ENCODE assay signal across 10 mouse cellular contexts in the genomic region with DNA sequence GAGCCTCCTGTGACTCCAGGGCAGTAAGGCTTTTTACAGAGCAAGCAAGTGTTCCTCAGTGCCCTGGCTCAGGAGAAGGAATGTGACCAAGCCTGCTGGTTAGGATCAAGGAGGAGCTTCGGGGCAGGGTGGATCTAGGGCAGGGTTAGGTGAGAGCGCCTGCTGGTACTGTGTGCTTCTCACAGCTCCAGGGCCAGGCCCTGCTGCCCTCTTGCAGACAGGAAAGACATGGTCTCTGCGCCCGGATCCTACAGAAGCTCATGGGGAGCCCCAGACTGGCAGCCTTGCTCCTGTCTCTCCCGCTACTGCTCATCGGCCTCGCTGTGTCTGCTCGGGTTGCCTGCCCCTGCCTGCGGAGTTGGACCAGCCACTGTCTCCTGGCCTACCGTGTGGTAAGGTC. TPM values are rescaled to one million over a fixed set of nuclear protein-coding genes. Genes with fewer than 3 reads are reported as not detected.
DNase-seq lines count a peak whose midpoint lies in the region; ATAC-seq and TF ChIP-seq lines count a peak whose summit lies in the region.
"Had no signal": no experiment of that assay in that cellular context is flagged by ENCODE, and none has a peak within 500 bp of the region (broad histone marks: within the 10 kb centered on the region; RNA-seq: fewer than 3 reads in every experiment).

No protein-coding gene starts in this region.

- peak; percentile 38 for DNase-seq in embryonic facial prominence, embryonic 10.5 days (ENCODE audit: low spot score)
- DNase-seq in kidney, postnatal 4 days = peak; percentile 26 to 51
- DNase-seq in thymus, postnatal 14 days = peak; percentile 45
- no peak for DNase-seq in gastrocnemius, adult 2 months
- DNase-seq in heart, adult 8-10 months (ENCODE audit: low spot score) = no peak
- no peak for DNase-seq in neural tube, embryonic 10.5 days (ENCODE audit: extremely low spot score, low spot score)

- no peaks in the 10 kb centered on the region for H3K27me3 ChIP-seq in heart, embryonic 16.5 days (ENCODE audit: control insufficient read depth, insufficient read depth, low read length)
- no peaks in the 10 kb centered on the region for H3K27me3 ChIP-seq in heart, embryonic 11.5 days (ENCODE audit: control insufficient read depth, insufficient read depth, low read length)
- no peaks in the 10 kb centered on the region for H3K27me3 ChIP-seq in embryonic facial prominence, embryonic 10.5 days (replicated peaks; ENCODE audit: low read depth, poor library complexity, severe bottlenecking)

- no peaks in the 10 kb centered on the region for H3K9me3 ChIP-seq in heart, embryonic 16.5 days (replicated peaks; ENCODE audit: control insufficient read depth, low read length)
- no peaks in the 10 kb centered on the region for H3K9me3 ChIP-seq in heart, embryonic 11.5 days (replicated peaks; ENCODE audit: control insufficient read depth, low read length)
- no peaks in the 10 kb centered on the region for H3K9me3 ChIP-seq in embryonic facial prominence, embryonic 10.5 days

- H3K4me1 ChIP-seq in heart, embryonic 16.5 days (ENCODE audit: control insufficient read depth, insufficient read depth, low read length) = no peaks in the 10 kb centered on the region
- H3K4me1 ChIP-seq in heart, embryonic 11.5 days (ENCODE audit: control insufficient read depth, insufficient read depth, low read length) = no peaks in the 10 kb centered on the region
- H3K4me1 ChIP-seq in embryonic facial prominence, embryonic 10.5 days = peaks cover 15% of the 10 kb centered on the region

- no peaks in the 10 kb centered on the region for H3K36me3 ChIP-seq in heart, embryonic 16.5 days (ENCODE audit: control insufficient read depth, insufficient read depth)
- no peaks in the 10 kb centered on the region for H3K36me3 ChIP-seq in heart, embryonic 11.5 days (ENCODE audit: control insufficient read depth, insufficient read depth, low read length)
- H3K36me3 ChIP-seq in embryonic facial prominence, embryonic 10.5 days (replicated peaks) = no peaks in the 10 kb centered on the region

- no peak overlapping the region for H3K4me3 ChIP-seq in heart, embryonic 16.5 days (ENCODE audit: low read length)
- no peak overlapping the region for H3K4me3 ChIP-seq in heart, embryonic 11.5 days (ENCODE audit: low read depth, low read length)
- H3K4me3 ChIP-seq in embryonic facial prominence, embryonic 10.5 days = no peak overlapping the region
- H3K4me3 ChIP-seq in gastrocnemius, adult 2 months = no peak overlapping the region
- H3K4me3 ChIP-seq: left cerebral cortex, adult 2 months had no signal

- intact Hi-C loops in gastrocnemius, adult 2 months (cut with DNase I) = no loop called here

- H3K4me2 ChIP-seq in heart, embryonic 16.5 days (ENCODE audit: low read depth, low read length) = no peak overlapping the region
- no peak overlapping the region for H3K4me2 ChIP-seq in heart, embryonic 11.5 days

- TF ChIP-seq CTCF in gastrocnemius, adult 2 months (IDR thresholded peaks at IDR 0.05) = no peak

- 0 out of 2 replicates have a peak, but pooled peaks have one; percentile 18 for ATAC-seq in heart, embryonic 16.5 days (replicated peaks; ENCODE audit: extremely low read depth, insufficient read depth, low FRiP score)
- no peak for ATAC-seq in heart, embryonic 11.5 days (replicated peaks; ENCODE audit: insufficient number of reproducible peaks, low FRiP score, low TSS enrichment)

- H3K9ac ChIP-seq in heart, embryonic 16.5 days (ENCODE audit: low read length) = no peak overlapping the region
- no peak overlapping the region for H3K9ac ChIP-seq in heart, embryonic 11.5 days (ENCODE audit: low read depth, low read length)

- no peak overlapping the region for H3K27ac ChIP-seq in heart, embryonic 16.5 days (ENCODE audit: low read length)
- H3K27ac ChIP-seq in heart, embryonic 11.5 days (ENCODE audit: low read depth, low read length) = no peak overlapping the region
- H3K27ac ChIP-seq in embryonic facial prominence, embryonic 10.5 days (replicated peaks) = 0 out of 2 replicates have a peak overlapping the region, but pooled peaks have one; percentile 6
- H3K27ac ChIP-seq in gastrocnemius, adult 2 months = no peak overlapping the region
- H3K27ac ChIP-seq: left cerebral cortex, adult 2 months had no signal

- 52% methylated on average over 10 of the region's 10 CpGs for WGBS in heart, embryonic 16.5 days
- WGBS in heart, embryonic 11.5 days (ENCODE audit: insufficient replicate concordance) = 47% methylated on average over 10 of the region's 10 CpGs
- 60% methylated on average over 10 of the region's 10 CpGs for WGBS in embryonic facial prominence, embryonic 10.5 days

RNA-seq across cellular contexts. Expression of gene Il17re, which starts 0.4 kb away (rescaled TPM):
- polyA plus RNA-seq in heart, embryonic 16.5 days (2015; fragmentation: Nextera tagmentation; extraction: Ambion mirVana) = 1.8 and 3.1 TPM in 2 replicates
- polyA plus RNA-seq in heart, embryonic 11.5 days (2014; fragmentation: Nextera tagmentation; extraction: Ambion mirVana) = 0.72 TPM in 2 replicates
- 3.7 and 4.0 TPM in 2 replicates for polyA plus RNA-seq in embryonic facial prominence, embryonic 10.5 days (2016; fragmentation: Nextera tagmentation; extraction: Ambion mirVana)
- under 1 TPM; 0.25 to 0.26 TPM for total RNA-seq in gastrocnemius, adult 2 months (2021)
- total RNA-seq in heart, adult 8-10 months (2022) = 1 to 10 TPM in 2 of 4 experiments, under 1 TPM in 2; 0.60 to 2.0 (median 1.1) TPM
- total RNA-seq: monocyte, adult 5-6 weeks had no signal

RNA-seq across cellular contexts. Expression of gene Il17rc, which starts 12.6 kb away (rescaled TPM):
- 15.5 and 16.1 TPM in 2 replicates for polyA plus RNA-seq in heart, embryonic 16.5 days (2015; fragmentation: Nextera tagmentation; extraction: Ambion mirVana)
- 2.6 and 3.1 TPM in 2 replicates for polyA plus RNA-seq in heart, embryonic 11.5 days (2014; fragmentation: Nextera tagmentation; extraction: Ambion mirVana)
- polyA plus RNA-seq in embryonic facial prominence, embryonic 10.5 days (2016; fragmentation: Nextera tagmentation; extraction: Ambion mirVana) = 2.4 and 2.5 TPM in 2 replicates
- total RNA-seq in gastrocnemius, adult 2 months (2021) = 1 to 10 TPM; 4.2 to 4.7 TPM
- total RNA-seq in heart, adult 8-10 months (2022) = 1 to 10 TPM; 5.6 to 9.9 (median 7.5) TPM
- total RNA-seq: monocyte, adult 5-6 weeks had no signal

RNA-seq across cellular contexts. Expression of gene Jagn1, which starts 16.3 kb away (rescaled TPM):
- 64.5 and 65.2 TPM in 2 replicates for polyA plus RNA-seq in heart, embryonic 16.5 days (2015; fragmentation: Nextera tagmentation; extraction: Ambion mirVana)
- polyA plus RNA-seq in heart, embryonic 11.5 days (2014; fragmentation: Nextera tagmentation; extraction: Ambion mirVana) = 58.9 and 65.8 TPM in 2 replicates
- polyA plus RNA-seq in embryonic facial prominence, embryonic 10.5 days (2016; fragmentation: Nextera tagmentation; extraction: Ambion mirVana) = 87.2 and 88.8 TPM in 2 replicates
- total RNA-seq in gastrocnemius, adult 2 months (2021) = 10 to 100 TPM; 28.2 to 29.7 TPM
- total RNA-seq in heart, adult 8-10 months (2022) = 10 to 100 TPM; 21.0 to 21.4 (median 21.1) TPM

RNA-seq across cellular contexts. Expression of gene Cidec, which starts 23.1 kb away (rescaled TPM):
- polyA plus RNA-seq in heart, embryonic 16.5 days (2015; fragmentation: Nextera tagmentation; extraction: Ambion mirVana) = 0.29 TPM in 1 of 2 replicates, not detected in the other
- not detected in 2 replicates for polyA plus RNA-seq in heart, embryonic 11.5 days (2014; fragmentation: Nextera tagmentation; extraction: Ambion mirVana)
- polyA plus RNA-seq in embryonic facial prominence, embryonic 10.5 days (2016; fragmentation: Nextera tagmentation; extraction: Ambion mirVana) = not detected in 2 replicates
- 1 to 10 TPM in 1 of 2 experiments, under 1 TPM in 1; 0.97 to 5.0 TPM for total RNA-seq in gastrocnemius, adult 2 months (2021)
- 1 to 10 TPM; 3.1 to 5.7 (median 4.6) TPM for total RNA-seq in heart, adult 8-10 months (2022)
- total RNA-seq: left cerebral cortex, adult 2 months; monocyte, adult 5-6 weeks had no signal

RNA-seq across cellular contexts. Expression of gene Creld1, which starts 24.5 kb away (rescaled TPM):
- 44.8 and 46.8 TPM in 2 replicates for polyA plus RNA-seq in heart, embryonic 16.5 days (2015; fragmentation: Nextera tagmentation; extraction: Ambion mirVana)
- 31.1 and 37.2 TPM in 2 replicates for polyA plus RNA-seq in heart, embryonic 11.5 days (2014; fragmentation: Nextera tagmentation; extraction: Ambion mirVana)
- polyA plus RNA-seq in embryonic facial prominence, embryonic 10.5 days (2016; fragmentation: Nextera tagmentation; extraction: Ambion mirVana) = 23.5 and 27.2 TPM in 2 replicates
- total RNA-seq in gastrocnemius, adult 2 months (2021) = 10 to 100 TPM; 47.5 to 54.4 TPM
- 10 to 100 TPM; 53.9 to 63.4 (median 59.2) TPM for total RNA-seq in heart, adult 8-10 months (2022)

Comparison
In these comparisons a context has a peak if more than half of its experiments do, and no peak if none do; other contexts are left out.
1. DNase-seq: peak in embryonic facial prominence, embryonic 10.5 days (single experiment), kidney, postnatal 4 days (2 of 2) and thymus, postnatal 14 days (single experiment); none in gastrocnemius, adult 2 months (single experiment), heart, adult 8-10 months (single experiment) and neural tube, embryonic 10.5 days (single experiment).